Mouse (Mus musculus) lung, embryonic 16.5 days (tissue): ENCODE measurements around the gene Slc28a1. TPM values are rescaled to one million over a fixed set of nuclear protein-coding genes. Genes with fewer than 3 reads are reported as not detected.
"Not testable (repeated sequence)": the region's sequence is repeated elsewhere in the genome, so short reads cannot be mapped to it uniquely, and the experiment has no call there.

ENCODE experiments used
- ATAC-seq: fragments of 200-750 bp; cut with Nextera tagmentation; 2 replicates; pipeline ENCODE4 v1.8.0; 2017; ENCODE audit warnings: low read depth, mild to moderate bottlenecking, moderate library complexity
- H3K27ac ChIP-seq: fragments of 300-500 bp; sonication (generic); 2 replicates; pipeline ENCODE4 v1.5.1; 2014; ENCODE audit warnings: mild to moderate bottlenecking, control low read depth, low read length
- H3K27me3 ChIP-seq: fragments of 300-500 bp; sonication (generic); 2 replicates; pipeline ENCODE4 v1.6.1; 2014; ENCODE audit warnings: low read depth, low read length, mixed read lengths; ENCODE audit not compliant: control insufficient read depth, insufficient read depth
- H3K36me3 ChIP-seq: fragments of 300-500 bp; sonication (generic); 2 replicates; pipeline ENCODE4 v1.6.1; 2014; ENCODE audit warnings: low read length; ENCODE audit not compliant: control insufficient read depth, insufficient read depth
- H3K4me1 ChIP-seq: fragments of 300-500 bp; sonication (generic); replicated peaks from 2 replicates; pipeline ENCODE4 v1.6.1; 2014; ENCODE audit warnings: low read length, mixed read lengths; ENCODE audit not compliant: control insufficient read depth, insufficient read depth
- H3K4me2 ChIP-seq: fragments of 300-500 bp; sonication (generic); 2 replicates; pipeline ENCODE4 v1.6.1; 2014; ENCODE audit warnings: low read depth, low read length, control low read depth
- H3K4me3 ChIP-seq: fragments of 300-500 bp; sonication (generic); 2 replicates; pipeline ENCODE4 v1.5.1; 2014; ENCODE audit warnings: mild to moderate bottlenecking, low read length, control low read depth
- H3K9ac ChIP-seq: fragments of 300-500 bp; sonication (generic); 2 replicates; pipeline ENCODE4 v1.6.1; 2014; ENCODE audit warnings: low read length, control low read depth
- H3K9me3 ChIP-seq: fragments of 300-500 bp; sonication (generic); 2 replicates; pipeline ENCODE4 v1.6.1; 2016; ENCODE audit warnings: low read length; ENCODE audit not compliant: control insufficient read depth
- WGBS: fragments of 180-500 bp; shearing (Covaris S2); extraction: QIAGEN DNeasy Blood & Tissue Kit; methylation state at CpG from one replicate; pipeline ENCODE4 v1.1.7; 2014; 5-methylcytosine and 5-hydroxymethylcytosine counted together
- polyA plus RNA-seq: library from polyadenylated mRNA; unstranded; fragments of >200 nt; fragmentation: Nextera tagmentation; extraction: Ambion mirVana; gene quantifications from 2 replicates; pipeline ENCODE4 v1.2.1, GENCODE M21; 2015

Gene Slc28a1
- polyA plus RNA-seq, 1 experiment from 2014 or later, result not detected

DNA sequence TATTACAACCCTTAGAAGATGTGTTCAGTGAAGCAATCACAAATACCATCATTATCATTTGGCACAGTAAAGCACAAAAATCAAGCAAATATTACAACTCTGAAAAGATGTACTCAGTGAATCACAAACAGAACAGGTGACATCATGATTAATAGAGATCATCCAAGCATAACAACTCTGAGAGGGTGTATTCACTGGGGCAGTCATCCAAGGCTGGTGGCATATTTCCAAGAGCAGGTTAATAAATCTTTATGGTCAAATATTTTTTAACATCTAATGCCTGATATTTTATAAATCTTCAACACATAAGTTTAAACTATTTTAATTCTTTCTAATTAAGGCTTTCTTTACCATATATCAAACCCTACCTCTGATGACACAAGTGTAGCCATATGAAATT lies 71.4 kb downstream of the Slc28a1 start:
- H3K4me3 ChIP-seq, H3K4me1 ChIP-seq, H3K9ac ChIP-seq, H3K27ac ChIP-seq, H3K9me3 ChIP-seq, H3K27me3 ChIP-seq, H3K4me2 ChIP-seq, ATAC-seq, H3K36me3 ChIP-seq: not testable (repeated sequence)

DNA sequence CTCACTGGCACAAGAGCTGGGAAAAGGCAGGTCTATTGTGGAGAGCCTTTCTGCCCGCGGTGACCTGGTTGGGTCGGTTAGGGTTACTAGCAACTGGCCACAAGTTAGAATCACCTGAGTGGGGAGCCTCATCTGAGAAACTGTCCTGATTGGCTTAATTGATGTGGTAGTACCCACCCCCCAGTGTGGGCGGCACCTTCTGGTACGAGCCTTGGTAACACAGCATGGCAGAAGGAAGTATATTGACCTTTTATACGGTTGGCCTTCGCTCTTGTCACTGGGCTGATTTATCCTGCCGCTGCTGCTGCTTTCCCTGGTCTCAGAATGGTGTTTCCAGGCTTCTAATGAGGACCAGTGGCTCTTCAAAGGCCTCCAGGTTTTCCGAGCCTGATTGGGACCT lies 74.6 kb downstream of the Slc28a1 start:
- no peaks in the 10 kb centered on the region for H3K27me3 ChIP-seq
- H3K36me3 ChIP-seq, result no peaks in the 10 kb centered on the region
- H3K4me1 ChIP-seq, result no peaks in the 10 kb centered on the region
- WGBS, result 60% methylated on average over 9 of the region's 9 CpGs
- H3K27ac ChIP-seq, result no peak overlapping the region
- ATAC-seq, result no peak
- no peak overlapping the region for H3K9ac ChIP-seq
- H3K4me3 ChIP-seq, result no peak overlapping the region
- H3K9me3 ChIP-seq, result no peaks in the 10 kb centered on the region
- H3K4me2 ChIP-seq, result no peak overlapping the region

DNA sequence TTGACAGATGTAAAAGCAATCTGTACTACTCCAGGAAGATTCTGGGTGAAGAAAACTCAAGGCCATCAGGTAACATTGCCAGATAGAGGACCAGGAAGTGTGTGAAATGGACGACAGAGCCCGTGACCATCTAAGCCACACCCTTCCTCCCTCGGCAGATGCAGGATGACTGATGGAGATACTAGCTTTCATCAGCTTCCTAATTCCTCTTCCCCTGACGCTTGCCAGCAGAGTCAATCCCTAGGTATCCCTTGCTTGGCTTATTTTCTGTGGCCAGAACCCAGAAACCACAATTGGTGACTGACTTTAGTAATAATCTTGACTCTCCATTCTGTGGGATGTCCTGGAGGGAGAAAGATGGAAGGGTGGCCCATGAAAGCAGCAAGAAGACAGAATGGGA lies 80.9 kb downstream of the Slc28a1 start:
- no peak for ATAC-seq
- H3K4me2 ChIP-seq, result no peak overlapping the region
- 27% methylated on average over 4 of the region's 4 CpGs for WGBS

DNA sequence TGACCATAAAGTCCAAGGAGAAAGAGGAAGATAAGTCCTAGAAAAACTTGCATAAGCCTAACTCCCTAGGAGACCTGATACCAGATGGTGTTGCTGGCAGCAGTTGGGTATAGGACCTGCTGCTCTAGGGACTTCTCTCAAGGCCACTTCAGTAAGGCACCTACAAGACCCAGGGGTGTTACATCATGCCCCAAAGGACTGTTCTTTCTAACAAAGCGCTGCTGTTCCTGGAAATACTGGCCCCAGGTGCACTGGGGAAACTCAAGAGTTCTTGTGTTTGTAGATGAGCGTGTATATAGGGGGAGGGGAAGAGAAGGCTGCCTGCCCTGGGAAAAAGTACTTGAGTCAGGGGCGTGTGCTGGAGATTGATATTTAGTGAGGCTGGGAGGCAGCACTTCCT lies 82.2 kb downstream of the Slc28a1 start:
- 43% methylated on average over 3 of the region's 3 CpGs for WGBS
- Histone ChIP-seq H3K27me3 (no peaks in the 10 kb centered on the region), H3K9ac (no peak overlapping the region), H3K4me1 (peaks cover 29% of the 10 kb centered on the region), H3K4me3 (no peak overlapping the region), H3K4me2 (no peak overlapping the region), H3K27ac (no peak overlapping the region), H3K9me3 (no peaks in the 10 kb centered on the region), H3K36me3 (no peaks in the 10 kb centered on the region)
- ATAC-seq, result peak; percentile 85

More for the DNA sequence above, 80.9 kb downstream of the Slc28a1 start:
- Histone ChIP-seq H3K27ac (no peak overlapping the region), H3K9me3 (no peaks in the 10 kb centered on the region), H3K27me3 (no peaks in the 10 kb centered on the region), H3K4me1 (peaks cover 29% of the 10 kb centered on the region), H3K4me3 (no peak overlapping the region), H3K36me3 (no peaks in the 10 kb centered on the region), H3K9ac (no peak overlapping the region)

DNA sequence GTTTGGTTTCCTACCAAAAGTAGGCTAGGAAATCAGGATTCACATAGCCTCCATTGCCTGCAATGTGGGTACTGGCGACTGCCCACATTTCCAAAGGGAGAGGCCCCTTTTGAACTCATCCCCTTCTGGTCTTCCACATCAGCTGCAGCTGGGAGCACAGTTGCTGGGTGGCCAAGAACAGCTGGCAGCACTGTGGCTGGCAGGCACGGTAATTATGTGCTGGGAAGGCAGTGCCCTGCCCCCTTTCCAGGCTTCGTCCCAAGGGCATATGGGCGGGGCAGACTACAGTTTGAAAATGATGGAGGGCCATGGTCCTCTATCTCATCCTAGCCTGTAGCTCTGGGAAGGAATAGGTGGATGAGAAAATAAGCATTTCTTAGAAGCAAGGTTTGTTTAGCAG lies 83.9 kb downstream of the Slc28a1 start:
- H3K36me3 ChIP-seq, result no peaks in the 10 kb centered on the region
- H3K4me3 ChIP-seq, result no peak overlapping the region
- no peak overlapping the region for H3K27ac ChIP-seq
- WGBS, result 20% methylated on average over 4 of the region's 4 CpGs
- peak; percentile 77 for ATAC-seq
- no peak overlapping the region for H3K9ac ChIP-seq
- no peaks in the 10 kb centered on the region for H3K9me3 ChIP-seq
- H3K4me1 ChIP-seq, result peaks cover 31% of the 10 kb centered on the region
- H3K4me2 ChIP-seq, result no peak overlapping the region
- no peaks in the 10 kb centered on the region for H3K27me3 ChIP-seq

DNA sequence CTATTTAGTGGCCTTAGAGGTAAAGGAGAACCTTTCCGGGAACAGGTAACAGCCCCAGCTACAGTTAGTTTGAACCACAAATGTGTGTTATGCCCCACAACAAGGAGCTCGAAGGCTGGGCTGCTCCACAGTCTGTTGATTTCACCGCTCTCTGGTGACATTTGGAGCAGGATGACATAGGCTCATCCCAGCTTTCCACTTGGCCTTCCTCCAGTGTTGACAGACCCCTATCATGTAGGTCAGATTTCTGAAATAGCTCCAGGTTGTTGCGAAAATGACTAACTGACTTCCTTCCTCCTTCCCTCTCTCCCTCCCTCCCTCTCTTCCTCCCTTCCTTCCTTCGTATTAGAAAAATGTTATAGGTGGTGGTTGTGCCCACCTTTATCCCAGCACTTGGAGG lies 84.5 kb downstream of the Slc28a1 start:
- Histone ChIP-seq H3K4me3 (no peak overlapping the region), H3K36me3 (no peaks in the 10 kb centered on the region), H3K4me2 (no peak overlapping the region), H3K27me3 (no peaks in the 10 kb centered on the region), H3K27ac (no peak overlapping the region), H3K4me1 (peaks cover 31% of the 10 kb centered on the region), H3K9me3 (no peaks in the 10 kb centered on the region), H3K9ac (no peak overlapping the region)
- ATAC-seq, result peak; percentile 61
- WGBS, result 32% methylated on average over 5 of the region's 5 CpGs

DNA sequence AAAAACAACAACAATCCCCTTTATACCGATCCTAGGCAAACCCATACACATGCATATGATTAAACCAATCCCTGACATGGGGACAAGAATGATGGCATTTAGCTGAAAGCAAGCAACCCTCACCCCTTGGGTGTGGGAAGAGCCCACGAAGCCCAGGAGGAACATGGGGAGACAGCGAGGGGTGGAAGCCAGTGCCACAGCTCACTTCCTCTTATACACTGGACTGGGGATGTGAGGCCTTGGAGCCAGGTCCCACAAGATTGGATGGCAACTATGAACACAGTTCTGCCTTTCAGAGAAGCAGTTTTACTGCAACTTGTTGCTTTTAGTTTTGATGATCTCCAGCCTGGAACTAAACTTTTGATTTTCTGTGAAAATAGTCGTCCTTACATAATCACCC lies 85.2 kb downstream of the Slc28a1 start:
- 52% methylated on average over 4 of the region's 4 CpGs for WGBS
- Histone ChIP-seq H3K27ac (no peak overlapping the region), H3K9ac (no peak overlapping the region), H3K27me3 (no peaks in the 10 kb centered on the region), H3K4me2 (no peak overlapping the region), H3K36me3 (no peaks in the 10 kb centered on the region), H3K9me3 (no peaks in the 10 kb centered on the region), H3K4me3 (no peak overlapping the region), H3K4me1 (peaks cover 31% of the 10 kb centered on the region)
- no peak for ATAC-seq

DNA sequence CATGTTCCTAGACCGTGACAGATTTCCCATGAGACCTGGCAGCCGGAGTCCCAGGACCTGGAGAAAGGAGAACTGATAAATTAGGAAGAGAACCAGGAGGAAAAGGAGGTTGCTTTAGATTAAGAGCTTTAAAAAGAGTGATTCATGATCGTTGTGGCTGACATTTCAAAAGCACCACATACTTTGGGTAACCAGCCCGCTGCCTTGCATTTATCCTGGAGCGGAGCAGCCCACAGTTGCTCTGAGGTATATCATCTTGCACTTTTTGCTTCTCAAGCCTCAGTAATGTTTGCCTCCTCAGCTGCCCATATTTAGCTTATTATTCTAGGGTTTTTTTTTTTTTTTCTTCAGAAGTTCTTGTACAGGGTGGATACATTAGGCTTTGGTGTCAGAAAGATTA lies 87.8 kb downstream of the Slc28a1 start:
- ATAC-seq, result no peak
- peaks cover 22% of the 10 kb centered on the region for H3K4me1 ChIP-seq

DNA sequence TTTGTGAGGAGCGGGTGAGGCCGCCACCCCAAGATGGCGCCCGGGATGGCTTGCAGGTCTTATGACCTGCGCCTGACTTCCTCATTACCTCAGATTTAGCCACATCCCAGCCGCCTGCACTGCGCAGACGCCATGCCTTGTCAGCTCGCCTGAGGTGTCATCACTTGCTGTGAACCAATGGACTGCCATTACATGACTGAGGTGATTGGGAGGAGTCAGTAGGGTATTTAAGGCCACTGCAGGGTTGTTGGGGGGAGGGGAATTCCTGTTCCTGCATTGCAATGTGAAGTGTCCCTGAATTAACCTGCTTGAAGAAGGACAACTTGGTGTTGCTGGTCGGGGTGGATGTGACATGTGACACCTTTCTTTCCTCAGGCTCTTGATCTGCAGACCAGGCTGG lies 89.0 kb downstream of the Slc28a1 start:
- not testable (repeated sequence) for ATAC-seq

More for the DNA sequence above, 87.8 kb downstream of the Slc28a1 start:
- H3K27me3 ChIP-seq, result no peaks in the 10 kb centered on the region
- H3K9me3 ChIP-seq, result no peaks in the 10 kb centered on the region
- H3K4me2 ChIP-seq, result no peak overlapping the region
- 47% methylated on average over 5 of the region's 5 CpGs for WGBS
- H3K4me3 ChIP-seq, result no peak overlapping the region
- H3K36me3 ChIP-seq, result no peaks in the 10 kb centered on the region
- H3K9ac ChIP-seq, result no peak overlapping the region
- no peak overlapping the region for H3K27ac ChIP-seq

DNA sequence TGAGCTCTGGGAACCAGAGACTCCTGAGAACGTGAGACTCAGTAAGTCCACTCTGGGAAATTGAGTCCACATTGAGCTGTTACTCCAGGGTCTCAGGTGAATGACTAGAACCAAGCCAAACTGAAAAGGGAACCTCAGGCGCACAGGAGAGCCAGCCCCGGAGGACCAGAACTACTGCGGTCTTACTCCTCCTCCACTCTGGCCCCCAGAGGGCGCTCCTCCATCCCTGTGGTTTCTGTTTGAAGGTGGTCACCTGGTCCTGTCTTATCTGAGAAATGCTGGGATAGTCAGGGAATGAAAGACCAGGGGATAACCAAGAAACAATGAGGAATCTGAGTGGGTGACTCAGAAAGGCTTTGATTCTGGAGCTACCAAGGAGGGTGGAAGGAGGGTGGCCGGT lies 94.3 kb downstream of the Slc28a1 start:
- no peaks in the 10 kb centered on the region for H3K9me3 ChIP-seq

More for the DNA sequence above, 89.0 kb downstream of the Slc28a1 start:
- H3K9ac ChIP-seq, H3K9me3 ChIP-seq, H3K4me3 ChIP-seq, H3K4me1 ChIP-seq, H3K27me3 ChIP-seq, H3K27ac ChIP-seq, H3K4me2 ChIP-seq, H3K36me3 ChIP-seq: not testable (repeated sequence)
- 84% methylated on average over 10 of the region's 10 CpGs for WGBS

More for the DNA sequence above, 94.3 kb downstream of the Slc28a1 start:
- Histone ChIP-seq H3K4me3 (no peak overlapping the region), H3K4me2 (no peak overlapping the region), H3K4me1 (peaks cover 4% of the 10 kb centered on the region; the same call in 1 of the 2 replicates), H3K36me3 (no peaks in the 10 kb centered on the region), H3K27ac (peak overlapping the region; percentile 5; the same call in 1 of the 2 replicates), H3K27me3 (peaks cover 17% of the 10 kb centered on the region), H3K9ac (no peak overlapping the region)
- 12% methylated on average over 6 of the region's 6 CpGs for WGBS
- ATAC-seq, result no peak
